Mouse (Mus musculus) midbrain, embryonic 15.5 days (tissue): ENCODE measurements around the gene Prim1. TPM values are rescaled to one million over a fixed set of nuclear protein-coding genes. Genes with fewer than 3 reads are reported as not detected.
A peak's percentile ranks its signal among the peaks of the same experiment; 100 is the strongest.

Experiments used
- ATAC-seq: fragments of 200-750 bp; cut with Nextera tagmentation; replicated peaks from 2 replicates; pipeline ENCODE4 v1.8.0; 2017; ENCODE audit warnings: moderate TSS enrichment
- H3K27ac ChIP-seq: fragments of 300-500 bp; sonication (generic); 2 replicates; pipeline ENCODE4 v1.5.1; 2015; ENCODE audit warnings: mild to moderate bottlenecking, inconsistent platforms
- H3K27me3 ChIP-seq: fragments of 300-500 bp; sonication (generic); replicated peaks from 2 replicates; pipeline ENCODE4 v1.6.1; 2015; ENCODE audit warnings: inconsistent platforms
- H3K36me3 ChIP-seq: fragments of 300-500 bp; sonication (generic); replicated peaks from 2 replicates; pipeline ENCODE4 v1.6.1; 2015; ENCODE audit warnings: inconsistent platforms
- H3K4me1 ChIP-seq: fragments of 300-500 bp; sonication (generic); 2 replicates; pipeline ENCODE4 v1.6.1; 2015; ENCODE audit warnings: inconsistent platforms
- H3K4me2 ChIP-seq: fragments of 300-500 bp; sonication (generic); 2 replicates; pipeline ENCODE4 v1.6.1; 2015; ENCODE audit warnings: inconsistent platforms, mild to moderate bottlenecking, moderate library complexity
- H3K4me3 ChIP-seq: fragments of 300-500 bp; sonication (generic); 2 replicates; pipeline ENCODE4 v1.5.1; 2015; ENCODE audit warnings: mild to moderate bottlenecking, inconsistent platforms
- H3K9ac ChIP-seq: fragments of 300-500 bp; sonication (generic); 2 replicates; pipeline ENCODE4 v1.6.1; 2015; ENCODE audit warnings: mild to moderate bottlenecking, inconsistent platforms
- H3K9me3 ChIP-seq: fragments of 300-500 bp; sonication (generic); 2 replicates; pipeline ENCODE4 v1.6.1; 2016; ENCODE audit warnings: inconsistent platforms
- WGBS: fragments of 180-500 bp; shearing (Covaris S2); methylation state at CpG from one replicate; pipeline ENCODE4 v1.1.7; 2015; ENCODE audit warnings: mixed read lengths; 5-methylcytosine and 5-hydroxymethylcytosine counted together
- polyA plus RNA-seq: library from polyadenylated mRNA; unstranded; fragments of >200 nt; fragmentation: Nextera tagmentation; extraction: Ambion mirVana; gene quantifications from 2 replicates; pipeline ENCODE4 v1.2.1, GENCODE M21; 2015

Prim1 gene
- polyA plus RNA-seq = 37.2 and 41.8 TPM in 2 replicates

- peak; percentile 96 for ATAC-seq
- H3K27ac ChIP-seq = peak within 1 kb of the TSS; percentile 66
- WGBS = 6% methylated on average over 31 of the region's 31 CpGs
- H3K27me3 ChIP-seq = no peaks in the 10 kb centered on the region
- H3K4me1 ChIP-seq = peaks cover 5% of the 10 kb centered on the region
- H3K4me2 ChIP-seq = peak within 1 kb of the TSS; percentile 78
- H3K9ac ChIP-seq = peak within 1 kb of the TSS; percentile 73
- peak within 1 kb of the TSS; percentile 85 for H3K4me3 ChIP-seq
- no peaks in the 10 kb centered on the region for H3K36me3 ChIP-seq
- no peaks in the 10 kb centered on the region for H3K9me3 ChIP-seq
Observed at GRCm38 (mm10) chr10:128015068-128015934, at the start of gene Prim1. TSS of gene Prim1 (plus strand) at chr10:128015168.

DNA sequence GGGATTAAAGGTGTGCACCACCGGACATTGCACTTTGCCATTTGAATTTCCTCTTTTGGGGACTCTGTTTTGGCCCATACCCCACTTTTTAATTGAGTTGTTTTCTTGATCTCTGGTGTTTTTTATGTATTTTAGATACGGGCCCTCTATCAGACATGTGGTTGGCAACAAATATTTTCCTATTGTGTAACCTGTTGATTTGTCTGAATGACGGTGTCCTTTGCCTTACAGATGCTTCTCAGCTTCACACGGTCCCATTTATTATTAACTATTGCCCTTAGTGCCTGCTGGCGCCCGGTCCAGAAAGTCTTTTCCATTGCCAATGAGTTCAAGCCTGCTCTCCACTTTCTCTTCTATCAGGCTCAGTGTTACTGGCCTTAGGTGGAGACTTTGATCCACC lies 48.5 kb upstream of the Prim1 start:
- H3K36me3 ChIP-seq = no peaks in the 10 kb centered on the region
- no peaks in the 10 kb centered on the region for H3K27me3 ChIP-seq
- ATAC-seq = no peak
- H3K27ac ChIP-seq = no peak overlapping the region
- WGBS = 92% methylated on average over 6 of the region's 6 CpGs
- H3K9me3 ChIP-seq = no peaks in the 10 kb centered on the region
- no peak overlapping the region for H3K4me2 ChIP-seq
- no peak overlapping the region for H3K4me3 ChIP-seq
- no peak overlapping the region for H3K9ac ChIP-seq
- H3K4me1 ChIP-seq = no peaks in the 10 kb centered on the region

GRCm38 (mm10) chr10:127969820-127970219 lies 45.1 kb upstream of the Prim1 start:
- 86% methylated on average over 4 of the region's 4 CpGs for WGBS
- Histone ChIP-seq H3K4me1 (no peaks in the 10 kb centered on the region), H3K9me3 (no peaks in the 10 kb centered on the region), H3K4me3 (no peak overlapping the region), H3K4me2 (no peak overlapping the region), H3K27ac (no peak overlapping the region), H3K27me3 (no peaks in the 10 kb centered on the region), H3K9ac (no peak overlapping the region), H3K36me3 (no peaks in the 10 kb centered on the region)
- no peak for ATAC-seq

DNA sequence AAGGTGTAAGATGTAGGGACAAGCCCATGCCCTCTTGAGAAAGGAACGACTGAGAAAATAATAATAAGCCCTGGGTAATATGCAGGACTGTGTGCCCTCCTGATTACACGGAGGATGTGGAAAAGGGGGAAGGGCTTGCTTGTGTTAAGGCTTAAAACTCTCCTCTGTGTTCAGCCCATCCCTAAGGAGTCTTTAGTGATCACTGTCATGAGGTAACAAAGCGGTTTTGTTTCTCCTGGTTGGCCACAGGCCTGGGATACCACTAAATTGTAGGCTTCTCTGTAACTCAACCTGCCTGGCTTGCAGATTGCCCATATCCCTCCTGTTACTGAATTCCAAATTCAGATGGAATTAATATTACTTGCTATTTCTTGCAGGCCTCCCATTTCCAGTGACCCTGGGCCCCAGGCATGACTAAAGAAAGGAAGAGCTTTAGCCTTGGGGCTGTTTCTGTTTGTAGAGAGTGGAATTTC lies 44.6 kb upstream of the Prim1 start:
- Histone ChIP-seq H3K36me3 (no peaks in the 10 kb centered on the region), H3K4me2 (no peak overlapping the region), H3K9ac (no peak overlapping the region), H3K4me3 (no peak overlapping the region), H3K4me1 (no peaks in the 10 kb centered on the region), H3K9me3 (no peaks in the 10 kb centered on the region), H3K27me3 (no peaks in the 10 kb centered on the region), H3K27ac (no peak overlapping the region)
- 49% methylated on average over 3 of the region's 3 CpGs for WGBS
- ATAC-seq = no peak

DNA sequence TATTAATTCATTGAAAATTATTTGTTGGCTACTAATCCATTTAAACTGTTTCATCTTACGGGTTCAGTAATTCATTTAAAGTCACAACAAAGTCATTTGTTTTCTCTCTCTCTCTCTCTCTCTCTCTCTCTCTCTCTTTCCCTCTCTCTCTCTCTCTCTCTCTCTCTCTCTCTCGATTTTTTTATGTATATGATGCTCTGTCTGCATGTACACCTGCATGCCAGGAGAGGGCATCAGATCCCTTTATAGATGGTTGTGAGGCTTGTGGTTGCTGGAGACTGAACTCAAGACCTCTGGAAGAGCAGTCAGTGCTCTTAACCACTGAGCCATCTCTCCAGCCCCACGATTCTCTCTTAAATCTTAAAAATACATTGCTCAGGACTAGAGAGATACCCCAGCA lies 43.8 kb upstream of the Prim1 start:
- no peak for ATAC-seq
- Histone ChIP-seq H3K27ac (no peak overlapping the region), H3K4me1 (no peaks in the 10 kb centered on the region), H3K36me3 (no peaks in the 10 kb centered on the region), H3K27me3 (no peaks in the 10 kb centered on the region), H3K9me3 (no peaks in the 10 kb centered on the region), H3K4me2 (no peak overlapping the region), H3K4me3 (no peak overlapping the region), H3K9ac (no peak overlapping the region)
- WGBS = 81% methylated on average over 3 of the region's 3 CpGs

DNA sequence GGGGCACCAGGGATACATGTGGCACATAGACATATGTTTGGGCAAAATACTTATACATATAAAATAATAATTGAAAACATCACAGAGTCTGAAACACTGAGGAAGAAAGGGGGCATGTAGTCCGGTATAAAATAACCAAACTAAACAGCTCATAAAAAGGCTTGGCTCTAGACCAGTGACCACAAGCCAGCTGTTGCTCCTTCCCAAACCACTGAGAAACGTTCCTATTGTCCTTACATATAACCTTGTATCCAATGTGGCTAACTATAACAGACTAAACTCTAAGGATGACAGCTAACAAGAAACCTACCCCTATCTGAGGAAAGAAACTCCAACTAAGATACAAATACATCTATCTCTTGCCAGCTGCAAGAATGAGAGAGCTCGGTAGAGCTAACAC lies 40.9 kb upstream of the Prim1 start:
- 87% methylated on average over 3 of the region's 3 CpGs for WGBS
- ATAC-seq = no peak

GRCm38 (mm10) chr10:127975503-127975902 lies 39.5 kb upstream of the Prim1 start:
- Histone ChIP-seq H3K27ac (no peak overlapping the region), H3K4me3 (no peak overlapping the region), H3K36me3 (no peaks in the 10 kb centered on the region), H3K9ac (no peak overlapping the region), H3K4me2 (no peak overlapping the region), H3K27me3 (no peaks in the 10 kb centered on the region), H3K4me1 (no peaks in the 10 kb centered on the region), H3K9me3 (no peaks in the 10 kb centered on the region)
- 3% methylated on average over 1 of the region's 1 CpGs for WGBS
- no peak for ATAC-seq

More for the DNA sequence above, 40.9 kb upstream of the Prim1 start:
- no peak overlapping the region for H3K27ac ChIP-seq
- H3K9ac ChIP-seq = no peak overlapping the region
- H3K36me3 ChIP-seq = no peaks in the 10 kb centered on the region
- H3K4me2 ChIP-seq = no peak overlapping the region
- H3K4me1 ChIP-seq = no peaks in the 10 kb centered on the region
- H3K9me3 ChIP-seq = no peaks in the 10 kb centered on the region
- H3K27me3 ChIP-seq = no peaks in the 10 kb centered on the region
- H3K4me3 ChIP-seq = no peak overlapping the region

GRCm38 (mm10) chr10:127984650-127985049 lies 30.3 kb upstream of the Prim1 start:
- ATAC-seq = no peak
- 77% methylated on average over 5 of the region's 5 CpGs for whole genome bisulfite sequencing

GRCm38 (mm10) chr10:127985601-127986000 lies 29.4 kb upstream of the Prim1 start:
- Histone ChIP-seq H3K36me3 (no peaks in the 10 kb centered on the region), H3K4me1 (no peaks in the 10 kb centered on the region), H3K27ac (no peak overlapping the region), H3K4me2 (no peak overlapping the region), H3K4me3 (no peak overlapping the region), H3K9me3 (no peaks in the 10 kb centered on the region), H3K27me3 (no peaks in the 10 kb centered on the region), H3K9ac (no peak overlapping the region)
- no peak for ATAC-seq
- WGBS = 8% methylated on average over 8 of the region's 8 CpGs

More at GRCm38 (mm10) chr10:127984650-127985049, 30.3 kb upstream of the Prim1 start:
- Histone ChIP-seq H3K36me3 (no peaks in the 10 kb centered on the region), H3K27me3 (no peaks in the 10 kb centered on the region), H3K4me1 (no peaks in the 10 kb centered on the region), H3K4me3 (no peak overlapping the region), H3K4me2 (no peak overlapping the region), H3K27ac (no peak overlapping the region), H3K9ac (no peak overlapping the region), H3K9me3 (no peaks in the 10 kb centered on the region)

GRCm38 (mm10) chr10:127996690-127997089 lies 18.3 kb upstream of the Prim1 start:
- H3K4me1 ChIP-seq = no peaks in the 10 kb centered on the region
- WGBS = 89% methylated on average over 3 of the region's 3 CpGs
- H3K9me3 ChIP-seq = no peaks in the 10 kb centered on the region
- H3K4me3 ChIP-seq = no peak overlapping the region
- no peak overlapping the region for H3K27ac ChIP-seq
- ATAC-seq = no peak
- no peak overlapping the region for H3K9ac ChIP-seq
- no peaks in the 10 kb centered on the region for H3K27me3 ChIP-seq
- H3K4me2 ChIP-seq = no peak overlapping the region
- H3K36me3 ChIP-seq = no peaks in the 10 kb centered on the region

DNA sequence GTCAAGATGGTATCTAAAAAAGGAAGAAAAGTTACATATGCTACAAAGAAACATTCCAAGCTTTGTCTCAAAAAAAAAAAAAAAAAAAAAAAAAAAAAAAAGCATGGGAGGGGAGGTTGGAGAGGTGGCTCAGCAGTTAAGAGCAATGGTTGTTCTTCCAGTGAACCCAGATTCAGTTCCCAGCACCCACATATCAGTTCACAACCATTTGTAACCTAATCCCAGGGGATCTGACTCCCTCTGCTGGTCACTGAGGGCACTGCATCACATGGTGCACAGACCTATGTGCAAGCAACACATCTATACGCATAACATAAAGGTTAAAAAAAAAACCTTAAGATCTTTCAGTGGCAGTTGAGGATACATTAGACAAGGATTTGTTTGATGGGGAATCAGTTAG lies 16.7 kb upstream of the Prim1 start:
- H3K9ac ChIP-seq = no peak overlapping the region
- no peaks in the 10 kb centered on the region for H3K4me1 ChIP-seq
- no peaks in the 10 kb centered on the region for H3K36me3 ChIP-seq
- H3K27me3 ChIP-seq = no peaks in the 10 kb centered on the region
- no peak overlapping the region for H3K4me2 ChIP-seq
- no peak for ATAC-seq
- H3K9me3 ChIP-seq = no peaks in the 10 kb centered on the region
- 100% methylated on average over 1 of the region's 1 CpGs for WGBS
- H3K27ac ChIP-seq = no peak overlapping the region
- no peak overlapping the region for H3K4me3 ChIP-seq

- no peaks in the 10 kb centered on the region for H3K36me3 ChIP-seq
- H3K27ac ChIP-seq = no peak overlapping the region
- 78% methylated on average over 3 of the region's 3 CpGs for WGBS
- no peak for ATAC-seq
- no peak overlapping the region for H3K4me2 ChIP-seq
- H3K9me3 ChIP-seq = no peaks in the 10 kb centered on the region
- no peak overlapping the region for H3K9ac ChIP-seq
- no peaks in the 10 kb centered on the region for H3K4me1 ChIP-seq
- no peaks in the 10 kb centered on the region for H3K27me3 ChIP-seq
- H3K4me3 ChIP-seq = no peak overlapping the region
Observed at GRCm38 (mm10) chr10:128003281-128003801, 11.6 kb upstream of the Prim1 start.

GRCm38 (mm10) chr10:128004918-128005317 lies 10.1 kb upstream of the Prim1 start:
- Histone ChIP-seq H3K4me1 (no peaks in the 10 kb centered on the region), H3K9ac (no peak overlapping the region), H3K27me3 (no peaks in the 10 kb centered on the region), H3K9me3 (no peaks in the 10 kb centered on the region), H3K27ac (no peak overlapping the region), H3K4me3 (no peak overlapping the region), H3K4me2 (no peak overlapping the region), H3K36me3 (no peaks in the 10 kb centered on the region)
- WGBS = 91% methylated on average over 10 of the region's 10 CpGs
- no peak for ATAC-seq
